Mouse (Mus musculus) stomach, postnatal 0 days (tissue): Measurements from ENCODE around the gene Axdnd1.

ENCODE experiments used
- CTCF ChIP-seq: IDR thresholded peaks from 2 replicates; pipeline ENCODE4 v1.5.1; 2016; ENCODE audit warnings: antibody characterized with exemption, low read depth, mild to moderate bottlenecking, moderate library complexity
- EP300 ChIP-seq: optimal IDR thresholded peaks from 2 replicates; pipeline ENCODE3; 2016; ENCODE audit warnings: antibody characterized with exemption

DNA sequence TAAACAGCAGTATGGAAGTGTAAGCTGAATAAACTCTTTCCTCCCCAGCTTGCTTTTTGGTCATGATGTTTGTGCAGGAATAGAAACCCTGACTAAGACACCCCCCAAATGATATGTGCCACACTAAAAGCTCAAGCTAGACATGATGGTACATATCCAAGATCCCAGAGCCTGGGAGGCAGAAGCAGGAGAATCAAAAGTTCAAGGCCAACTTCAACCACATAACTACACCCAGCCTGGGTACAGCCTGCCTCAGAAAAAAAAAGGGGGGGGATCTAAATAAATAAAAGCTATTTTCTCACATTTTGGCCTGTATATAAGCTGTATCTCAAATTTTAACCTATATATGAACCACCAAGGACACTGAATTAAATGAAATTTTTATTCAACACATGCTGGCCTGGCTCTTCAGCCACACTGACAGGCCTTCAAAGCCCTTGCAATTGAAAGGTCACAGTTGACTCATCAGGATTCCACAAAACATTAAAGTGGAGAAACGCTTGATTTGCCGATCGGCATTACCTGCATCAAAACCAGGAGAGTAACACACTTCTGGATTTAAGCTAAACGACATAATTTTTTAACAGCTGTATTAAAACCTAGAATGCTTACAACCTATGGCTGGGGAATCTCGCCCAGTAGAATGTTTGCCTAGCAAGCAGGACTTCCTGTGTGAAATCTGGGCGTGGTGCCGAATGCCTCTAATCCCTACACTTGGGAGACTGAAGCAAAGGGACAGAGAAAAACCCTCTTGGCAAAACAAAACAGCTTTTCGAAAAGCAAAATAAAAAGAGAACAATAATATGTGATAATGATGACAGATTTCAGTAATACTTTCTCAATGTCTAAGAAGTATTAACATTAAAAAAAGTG is 43.3 kb upstream of the Axdnd1 start:
- TF ChIP-seq EP300 (no peak), CTCF (no peak)
